Mouse (Mus musculus) spleen, adult 12 weeks (tissue): ENCODE measurements around the gene Gm33543.

ENCODE experiments used
- DNase-seq: peaks from one replicate; pipeline ENCODE4 v3.0.0; 2022; ENCODE audit warnings: low spot score

Gm33543 gene

DNA sequence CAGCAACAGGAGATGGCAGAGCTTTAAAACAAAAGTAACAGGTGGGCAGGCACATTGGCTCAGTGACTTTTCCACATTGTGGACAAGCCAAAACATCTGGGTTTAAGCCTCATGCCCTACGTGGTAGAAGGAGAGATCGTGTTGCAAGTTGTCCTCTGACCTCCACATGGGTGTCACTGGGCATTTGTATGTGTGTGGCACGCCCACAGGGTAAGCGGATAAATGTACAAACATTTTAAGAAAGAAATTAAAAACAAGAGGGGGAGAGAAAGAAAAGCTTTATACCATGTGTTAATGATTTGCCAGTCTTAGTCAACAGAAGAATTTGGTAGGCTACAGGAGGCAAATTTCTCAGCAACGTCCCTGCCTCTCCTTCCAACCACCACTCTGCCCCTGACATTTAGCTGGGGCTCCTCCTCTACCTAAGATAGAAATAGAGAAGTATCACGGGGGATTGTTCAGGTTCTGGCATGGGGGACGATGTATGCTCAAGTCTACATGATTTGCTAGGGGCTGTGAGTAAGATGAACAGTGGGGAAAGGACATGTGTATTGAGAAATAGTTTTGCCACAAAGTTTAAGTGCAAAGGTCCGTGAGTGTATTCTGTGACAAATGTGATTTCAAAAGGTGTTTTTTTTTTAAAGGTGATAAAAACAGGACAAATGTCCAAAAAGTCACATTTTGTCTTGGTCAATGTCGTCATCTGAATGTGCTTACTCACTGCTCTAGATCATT, 6.0 kb downstream of the Gm33543 start:
- DNase-seq = no peak

- no peak for DNase-seq
These were observed 11.8 kb downstream of the Gm33543 start for GRCm38 (mm10) chr10:95830891-95831290.

DNA sequence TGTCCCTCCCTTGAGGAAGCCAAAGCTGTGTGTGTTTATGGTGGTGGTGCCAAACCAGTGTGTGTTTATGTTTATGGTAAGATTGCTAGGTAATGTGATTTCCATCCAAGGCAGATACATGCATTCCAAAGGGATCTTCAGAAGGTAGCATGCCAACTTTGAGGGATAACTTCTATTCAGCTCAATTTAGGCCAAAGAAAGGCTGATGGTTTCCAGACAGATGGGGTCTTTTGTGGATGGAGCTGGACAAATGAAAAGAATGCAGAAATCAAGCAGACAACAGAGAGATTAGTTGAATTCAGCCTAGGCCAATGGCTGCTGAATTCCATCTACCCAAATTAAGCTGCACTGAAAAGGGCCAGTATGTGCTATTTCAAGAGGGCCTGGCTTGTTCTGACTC, 13.3 kb downstream of the Gm33543 start:
- DNase-seq = no peak

DNA sequence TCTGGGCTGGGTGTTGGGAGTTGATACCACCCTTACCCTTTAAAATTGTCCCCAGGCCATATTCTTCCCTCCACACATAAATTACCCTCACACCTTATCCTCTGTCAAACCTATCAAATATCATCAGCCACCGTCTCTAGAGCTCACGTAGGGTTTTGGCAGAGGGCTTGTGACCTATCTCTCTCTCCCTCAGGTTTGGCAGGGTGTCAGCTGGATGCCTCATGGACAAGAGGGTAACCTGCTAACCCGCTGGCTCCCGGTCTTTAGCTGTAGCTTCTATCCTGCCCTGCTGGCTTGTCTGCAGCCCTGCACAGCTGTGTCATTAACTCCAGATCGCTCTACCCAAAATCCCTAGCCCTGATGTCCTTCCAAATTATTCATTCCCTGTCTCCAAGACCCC, 14.4 kb downstream of the Gm33543 start:
- no peak for DNase-seq

GRCm38 (mm10) chr10:95825651-95826050, 17.1 kb downstream of the Gm33543 start:
- no peak for DNase-seq

DNA sequence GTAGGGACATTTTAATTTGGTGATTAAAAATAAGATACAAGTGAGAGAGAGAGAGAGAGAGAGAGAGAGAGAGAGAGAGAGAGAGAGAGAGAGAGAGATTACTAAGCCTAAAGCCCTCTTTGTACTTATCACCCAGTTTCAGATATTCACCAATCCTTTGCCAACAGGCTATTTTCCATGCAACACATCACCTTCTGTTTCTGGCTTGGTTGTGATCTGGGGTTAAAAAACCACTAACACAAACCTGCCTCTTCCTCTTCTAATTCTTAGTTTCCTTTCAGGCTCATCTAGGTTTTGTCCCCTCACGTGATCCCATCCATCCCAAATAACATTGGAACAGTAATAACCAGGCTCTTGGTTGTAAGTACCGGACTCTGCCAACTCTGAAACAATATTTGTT, 24.2 kb downstream of the Gm33543 start:
- DNase-seq = no peak

DNA sequence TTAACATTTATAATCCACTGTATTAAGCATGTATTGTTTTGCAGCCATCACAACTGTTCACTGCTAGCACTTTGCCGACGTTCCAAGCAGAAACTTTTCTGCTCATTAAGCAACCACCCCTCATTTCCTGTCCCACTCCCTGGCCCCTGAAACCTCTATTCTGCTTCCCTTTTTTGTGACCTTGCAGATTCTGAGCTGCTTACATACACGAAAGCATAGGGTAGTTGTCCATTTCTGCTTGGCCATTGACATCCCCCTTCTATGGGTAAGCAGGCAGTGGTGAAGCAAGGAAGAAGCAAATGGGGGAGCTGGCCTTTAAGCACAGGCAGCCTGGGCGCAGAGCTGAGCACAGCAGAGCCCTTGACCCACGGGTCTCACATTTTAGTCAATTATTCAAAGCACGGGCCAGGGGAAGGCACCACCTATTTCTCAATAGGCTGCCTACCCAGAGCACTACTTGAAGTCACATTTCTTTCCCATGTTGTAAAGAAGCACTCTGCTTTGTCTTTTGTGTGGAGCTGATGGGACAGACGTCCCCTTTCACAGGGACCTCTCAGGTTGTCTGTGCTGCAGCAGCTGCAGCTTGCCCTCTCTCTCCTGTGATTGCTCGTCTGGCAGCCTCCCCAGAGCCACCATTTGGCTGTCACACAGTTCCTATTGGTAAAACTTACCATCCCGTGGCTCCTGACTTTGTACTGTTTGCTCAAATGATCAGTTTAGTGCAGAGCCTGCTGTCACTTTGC, 25.1 kb downstream of the Gm33543 start:
- DNase-seq = no peak

DNA sequence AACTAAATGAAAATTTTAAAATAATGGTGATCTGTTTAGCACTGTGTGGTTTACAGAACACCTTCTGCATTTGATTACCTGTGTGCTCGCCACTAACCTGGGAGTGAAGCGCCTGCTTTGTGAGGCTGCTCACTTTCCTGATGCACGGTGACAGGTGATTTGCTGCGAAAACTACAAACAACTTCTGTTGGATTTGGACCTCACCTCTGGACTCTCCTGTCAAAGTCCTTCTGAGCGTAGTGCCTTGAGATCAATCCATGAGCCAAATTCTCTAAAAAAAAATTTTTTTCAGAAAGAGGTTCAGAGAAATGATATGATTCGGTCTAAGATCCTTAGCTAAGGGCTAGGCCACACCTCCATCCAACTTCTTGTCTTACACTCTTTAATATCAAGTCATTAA, 28.4 kb downstream of the Gm33543 start:
- no peak for DNase-seq

GRCm38 (mm10) chr10:95811869-95812268, 30.9 kb downstream of the Gm33543 start:
- DNase-seq = no peak

- DNase-seq = no peak
These were observed 41.3 kb downstream of the Gm33543 start for GRCm38 (mm10) chr10:95801443-95801811.

DNA sequence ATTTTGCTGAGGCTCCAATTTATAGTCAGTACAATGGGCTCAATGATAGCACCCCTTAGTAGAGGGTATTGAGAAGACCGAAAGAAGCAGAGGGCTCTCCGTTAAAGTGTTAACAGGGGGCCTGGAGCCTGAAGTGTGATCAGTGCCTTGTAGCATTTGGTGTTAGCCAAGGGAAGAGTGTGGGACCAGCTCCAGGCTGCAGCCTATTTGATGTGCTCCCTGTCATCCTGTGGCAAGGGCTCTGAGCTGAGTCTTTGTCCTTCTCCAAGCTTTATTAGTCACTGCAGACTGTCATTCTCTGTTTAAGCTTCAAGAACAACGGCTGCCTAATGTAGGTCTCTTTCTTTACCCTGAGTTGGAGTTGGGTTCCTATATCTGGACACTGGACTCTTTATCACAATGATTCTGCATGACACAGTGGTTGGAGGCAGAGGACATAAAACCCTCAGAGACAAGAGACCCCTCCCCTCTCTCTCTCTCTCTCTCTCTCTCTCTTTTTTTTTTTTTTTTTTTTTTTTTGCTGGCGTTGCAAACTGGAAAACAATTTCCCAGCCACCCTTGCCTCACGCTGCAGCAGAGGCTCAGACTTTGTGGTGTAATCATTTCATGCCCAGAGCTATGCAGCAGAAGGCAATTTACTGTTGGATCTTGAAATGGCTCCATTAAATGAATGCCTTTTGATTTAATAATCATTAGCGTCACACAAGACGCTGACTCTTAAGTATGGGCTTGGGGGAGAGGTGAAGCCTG, 41.9 kb downstream of the Gm33543 start:
- DNase-seq = no peak

DNA sequence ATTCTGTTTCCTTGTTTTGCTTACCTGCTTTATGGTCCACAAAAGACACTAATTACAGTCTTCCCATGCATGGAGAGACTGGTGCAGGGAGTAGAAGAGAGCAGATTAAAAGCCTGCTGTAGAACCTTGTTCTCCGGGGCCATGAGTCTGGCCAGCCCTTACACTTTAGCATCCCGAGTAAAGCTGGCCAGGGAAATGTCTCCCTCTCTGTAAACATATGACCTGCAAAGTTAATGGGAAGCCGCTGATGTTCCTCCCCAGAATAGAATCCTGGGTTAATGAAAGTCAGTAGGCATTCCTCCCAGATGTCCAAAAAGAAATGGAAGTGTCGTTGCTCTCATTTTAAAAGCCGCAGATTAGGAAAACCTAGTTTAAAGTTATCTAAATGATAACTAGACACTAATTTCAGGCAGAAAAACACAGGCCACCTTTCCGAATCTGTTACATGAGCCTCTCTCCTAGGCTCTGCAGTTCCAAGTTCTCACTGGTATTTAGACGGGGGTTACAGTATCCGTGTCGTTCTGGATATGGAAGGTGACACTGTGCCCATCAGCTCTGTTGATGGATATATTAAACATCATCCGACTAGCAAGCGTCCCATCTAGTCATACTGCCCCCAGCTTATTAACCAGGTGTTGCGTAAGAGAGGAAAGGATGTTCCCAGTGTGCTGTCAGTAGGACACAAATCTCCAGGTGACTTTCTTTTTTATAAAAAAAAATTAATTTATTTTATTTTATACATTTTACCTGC, 44.9 kb downstream of the Gm33543 start:
- no peak for DNase-seq

DNA sequence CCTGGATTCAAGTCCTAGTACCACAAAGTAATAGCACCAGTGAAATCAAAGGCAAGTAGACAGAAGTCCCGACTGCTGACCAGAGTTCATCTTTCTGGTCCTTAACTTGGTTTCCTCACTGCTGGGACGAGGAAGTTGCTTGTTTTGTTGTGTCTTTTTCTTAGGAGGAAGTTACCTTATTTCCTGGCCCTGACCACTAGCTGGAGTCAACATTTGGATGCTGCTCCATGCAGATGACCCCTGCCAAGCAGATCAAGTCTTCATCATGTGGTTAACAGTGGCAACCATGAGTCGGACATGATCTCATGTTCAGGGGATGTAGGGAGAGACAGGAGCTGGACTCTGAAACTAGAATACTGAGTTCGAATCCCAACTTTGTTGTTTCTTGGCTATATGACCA, 47.2 kb downstream of the Gm33543 start:
- DNase-seq = no peak

GRCm38 (mm10) chr10:95794706-95795105, 48.0 kb downstream of the Gm33543 start:
- DNase-seq = no peak

GRCm38 (mm10) chr10:95791427-95791804, 51.3 kb downstream of the Gm33543 start:
- DNase-seq = no peak

GRCm38 (mm10) chr10:95790771-95791426, 51.8 kb downstream of the Gm33543 start:
- no peak for DNase-seq

DNA sequence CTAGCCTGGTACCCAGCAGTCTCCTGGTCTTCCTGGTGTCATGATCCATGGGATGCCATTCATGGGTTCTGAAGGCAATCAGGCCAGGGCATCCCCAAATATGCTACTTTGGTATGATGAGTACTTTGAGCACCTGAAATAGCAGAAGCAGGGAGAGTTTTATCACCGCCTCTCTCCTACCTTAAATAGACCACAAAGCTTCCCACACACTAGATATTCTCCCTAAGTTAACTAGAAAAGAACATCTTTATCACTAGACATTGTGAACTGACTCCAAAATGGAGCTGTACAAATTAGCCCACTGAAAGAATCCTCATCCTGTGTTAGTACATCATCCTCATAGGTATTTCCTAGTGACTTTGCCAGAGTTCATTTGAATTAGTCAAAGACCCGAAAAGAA, 55.6 kb downstream of the Gm33543 start:
- DNase-seq = no peak

- no peak for DNase-seq
These were observed 57.9 kb downstream of the Gm33543 start for GRCm38 (mm10) chr10:95784837-95785236.

DNA sequence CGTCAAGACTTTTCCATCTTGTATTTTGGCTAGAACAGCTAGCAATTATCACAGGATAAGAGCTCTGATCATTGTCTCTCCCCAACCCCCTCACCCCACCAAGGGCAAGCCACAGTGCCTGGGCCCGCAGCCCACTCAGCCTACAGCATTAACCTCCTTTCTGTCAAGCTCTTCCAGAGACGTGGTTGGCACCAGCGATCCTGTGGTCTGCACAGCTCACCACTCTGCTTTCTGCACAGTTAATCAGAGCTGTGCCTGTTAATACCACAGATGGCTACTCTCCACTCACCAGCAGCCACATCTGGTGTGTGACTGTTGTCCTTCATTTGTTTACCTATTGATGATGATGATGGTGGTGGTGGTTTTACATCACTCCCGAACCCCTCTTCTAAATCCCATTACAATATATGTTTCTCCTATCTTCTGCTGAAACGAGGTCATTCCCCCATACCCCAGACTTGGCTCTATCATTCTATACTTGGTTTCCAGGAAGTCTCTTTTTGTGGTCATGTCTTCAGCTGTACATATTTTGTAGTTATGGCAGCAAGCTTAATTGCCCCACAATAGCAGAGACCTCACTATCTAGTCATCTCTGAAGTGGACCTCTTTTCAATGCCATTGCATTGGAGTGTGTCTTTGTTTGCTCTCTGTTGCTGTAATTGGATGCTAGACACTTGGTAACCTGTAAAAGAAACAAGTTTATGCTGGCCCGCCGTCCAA, 61.7 kb downstream of the Gm33543 start:
- no peak for DNase-seq

DNA sequence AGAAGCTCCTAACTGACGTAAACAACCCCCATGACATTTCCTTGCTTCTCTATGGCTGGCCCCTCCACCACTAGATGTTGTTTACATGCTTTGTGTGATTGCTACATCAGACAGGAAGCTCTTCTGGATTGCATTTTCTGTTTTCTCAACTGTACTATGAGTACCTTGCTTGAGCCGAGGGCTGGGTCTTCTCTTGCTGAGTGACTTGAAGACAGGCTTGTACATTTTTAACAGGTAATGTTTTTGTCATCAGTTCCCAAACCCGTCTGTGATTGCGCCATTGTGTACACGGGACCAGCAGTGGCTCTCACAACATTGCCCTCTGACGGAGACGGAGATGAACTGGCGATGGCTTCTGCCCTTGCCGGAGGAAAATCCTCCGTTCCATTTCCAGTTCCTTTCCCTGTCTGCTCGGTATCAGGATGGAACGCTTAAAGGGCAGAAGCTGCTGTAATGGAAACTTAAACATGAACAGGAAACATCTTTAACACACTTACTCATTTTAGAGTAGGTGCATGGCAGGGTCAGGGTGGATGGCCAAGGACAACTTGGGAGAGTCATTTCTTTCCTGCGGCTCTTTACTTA, 62.8 kb downstream of the Gm33543 start:
- DNase-seq = no peak

DNA sequence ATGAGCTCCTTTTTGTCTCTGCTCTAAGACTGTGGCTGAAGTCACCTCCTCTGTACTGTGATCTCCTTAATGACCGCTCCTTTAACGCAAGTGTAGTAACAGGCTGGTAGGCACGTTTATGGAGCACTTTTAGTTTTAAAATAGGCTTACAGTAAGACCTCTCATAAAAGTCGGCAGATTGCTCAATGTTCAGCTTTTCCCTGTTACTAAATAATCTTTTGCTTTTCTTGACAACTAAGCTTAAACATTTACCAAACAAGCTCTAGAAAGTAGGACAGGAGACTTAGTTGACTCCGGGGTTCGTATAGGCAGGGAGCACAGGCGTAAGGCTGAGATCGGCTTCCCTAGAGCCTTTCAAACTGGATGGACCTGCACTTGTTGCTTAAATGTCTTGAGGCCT, 64.1 kb downstream of the Gm33543 start:
- no peak for DNase-seq
